Mouse (Mus musculus): ENCODE measurements around the gene Arpp21. TPM values are rescaled to one million over a fixed set of nuclear protein-coding genes. Genes with fewer than 3 reads are reported as not detected.

The Arpp21 gene
- polyA plus RNA-seq (2016; fragmentation: Nextera tagmentation; extraction: Ambion mirVana), result 2.0 and 2.5 TPM in 2 replicates

GRCm38 (mm10) chr9:112235696-112236397, at the start of gene Arpp21:
Gene Arpp21, minus strand, starts transcription at chr9:112235938.
- peak within 1 kb of the TSS; percentile 85 for H3K27ac ChIP-seq
- peaks cover 63% of the 10 kb centered on the region for H3K27me3 ChIP-seq (ENCODE audit: insufficient read depth, poor library complexity, severe bottlenecking)
- H3K4me3 ChIP-seq, result peak within 1 kb of the TSS; percentile 71
- no peaks in the 10 kb centered on the region for H3K9me3 ChIP-seq
- WGBS, result 18% methylated on average over 16 of the region's 16 CpGs
- H3K4me1 ChIP-seq (replicated peaks), result peaks cover 20% of the 10 kb centered on the region
- no peak for DNase-seq (ENCODE audit: low spot score)
- no peaks in the 10 kb centered on the region for H3K36me3 ChIP-seq

- Histone ChIP-seq H3K27me3 (ENCODE audit: insufficient read depth, poor library complexity, severe bottlenecking) (no peaks in the 10 kb centered on the region), H3K4me1 (replicated peaks) (no peaks in the 10 kb centered on the region), H3K4me3 (no peak overlapping the region), H3K9me3 (no peaks in the 10 kb centered on the region), H3K27ac (no peak overlapping the region), H3K36me3 (no peaks in the 10 kb centered on the region)
- WGBS, result 85% methylated on average over 8 of the region's 8 CpGs
- no peak for DNase-seq (ENCODE audit: low spot score)
Measured at GRCm38 (mm10) chr9:112272426-112272969, 36.8 kb upstream of the Arpp21 start.

- H3K4me1 ChIP-seq (replicated peaks), result no peaks in the 10 kb centered on the region
- no peaks in the 10 kb centered on the region for H3K36me3 ChIP-seq
- H3K27ac ChIP-seq, result no peak overlapping the region
- H3K4me3 ChIP-seq, result no peak overlapping the region
- WGBS, result 79% methylated on average over 4 of the region's 4 CpGs
- no peaks in the 10 kb centered on the region for H3K27me3 ChIP-seq (ENCODE audit: insufficient read depth, poor library complexity, severe bottlenecking)
- DNase-seq (ENCODE audit: low spot score), result no peak
- no peaks in the 10 kb centered on the region for H3K9me3 ChIP-seq
Measured at GRCm38 (mm10) chr9:112264982-112265641, 29.4 kb upstream of the Arpp21 start.

GRCm38 (mm10) chr9:112261986-112262901, 26.5 kb upstream of the Arpp21 start:
- H3K36me3 ChIP-seq, result no peaks in the 10 kb centered on the region
- no peak overlapping the region for H3K4me3 ChIP-seq
- no peaks in the 10 kb centered on the region for H3K4me1 ChIP-seq (replicated peaks)
- H3K27ac ChIP-seq, result no peak overlapping the region
- no peak for DNase-seq (ENCODE audit: low spot score)
- H3K9me3 ChIP-seq, result no peaks in the 10 kb centered on the region
- no peaks in the 10 kb centered on the region for H3K27me3 ChIP-seq (ENCODE audit: insufficient read depth, poor library complexity, severe bottlenecking)
- 89% methylated on average over 16 of the region's 16 CpGs for WGBS

GRCm38 (mm10) chr9:112261556-112261955, 25.8 kb upstream of the Arpp21 start:
- Histone ChIP-seq H3K27me3 (ENCODE audit: insufficient read depth, poor library complexity, severe bottlenecking) (no peaks in the 10 kb centered on the region), H3K4me3 (no peak overlapping the region), H3K27ac (no peak overlapping the region), H3K4me1 (replicated peaks) (no peaks in the 10 kb centered on the region), H3K9me3 (no peaks in the 10 kb centered on the region), H3K36me3 (no peaks in the 10 kb centered on the region)
- WGBS, result 82% methylated on average over 2 of the region's 2 CpGs
- DNase-seq (ENCODE audit: low spot score), result no peak

- H3K27ac ChIP-seq, result no peak overlapping the region
- no peaks in the 10 kb centered on the region for H3K36me3 ChIP-seq
- no peaks in the 10 kb centered on the region for H3K4me1 ChIP-seq (replicated peaks)
- WGBS, result 78% methylated on average over 2 of the region's 2 CpGs
- H3K4me3 ChIP-seq, result no peak overlapping the region
- no peak for DNase-seq (ENCODE audit: low spot score)
- no peaks in the 10 kb centered on the region for H3K27me3 ChIP-seq (ENCODE audit: insufficient read depth, poor library complexity, severe bottlenecking)
- no peaks in the 10 kb centered on the region for H3K9me3 ChIP-seq
Measured at GRCm38 (mm10) chr9:112260696-112261095, 25.0 kb upstream of the Arpp21 start.

- Histone ChIP-seq H3K36me3 (no peaks in the 10 kb centered on the region), H3K4me1 (replicated peaks) (no peaks in the 10 kb centered on the region), H3K9me3 (no peaks in the 10 kb centered on the region), H3K27me3 (ENCODE audit: insufficient read depth, poor library complexity, severe bottlenecking) (no peaks in the 10 kb centered on the region), H3K4me3 (no peak overlapping the region), H3K27ac (no peak overlapping the region)
- no peak for DNase-seq (ENCODE audit: low spot score)
- 83% methylated on average over 1 of the region's 1 CpGs for WGBS
Measured at GRCm38 (mm10) chr9:112258560-112258959, 22.8 kb upstream of the Arpp21 start.

GRCm38 (mm10) chr9:112255971-112256370, 20.2 kb upstream of the Arpp21 start:
- Histone ChIP-seq H3K27ac (no peak overlapping the region), H3K4me1 (replicated peaks) (no peaks in the 10 kb centered on the region), H3K4me3 (no peak overlapping the region), H3K36me3 (no peaks in the 10 kb centered on the region), H3K9me3 (no peaks in the 10 kb centered on the region), H3K27me3 (ENCODE audit: insufficient read depth, poor library complexity, severe bottlenecking) (no peaks in the 10 kb centered on the region)
- DNase-seq (ENCODE audit: low spot score), result no peak
- WGBS, result 79% methylated on average over 2 of the region's 2 CpGs

- no peak for DNase-seq (ENCODE audit: low spot score)
- 85% methylated on average over 1 of the region's 1 CpGs for WGBS
Measured at GRCm38 (mm10) chr9:112253730-112254129, 18.0 kb upstream of the Arpp21 start.

GRCm38 (mm10) chr9:112251857-112252256, 16.1 kb upstream of the Arpp21 start:
- H3K27me3 ChIP-seq (ENCODE audit: insufficient read depth, poor library complexity, severe bottlenecking), result no peaks in the 10 kb centered on the region
- no peak for DNase-seq (ENCODE audit: low spot score)
- no peaks in the 10 kb centered on the region for H3K4me1 ChIP-seq (replicated peaks)
- H3K27ac ChIP-seq, result no peak overlapping the region
- H3K36me3 ChIP-seq, result no peaks in the 10 kb centered on the region
- no peaks in the 10 kb centered on the region for H3K9me3 ChIP-seq
- 82% methylated on average over 3 of the region's 3 CpGs for WGBS
- H3K4me3 ChIP-seq, result no peak overlapping the region

More at GRCm38 (mm10) chr9:112253730-112254129, 18.0 kb upstream of the Arpp21 start:
- Histone ChIP-seq H3K36me3 (no peaks in the 10 kb centered on the region), H3K27me3 (ENCODE audit: insufficient read depth, poor library complexity, severe bottlenecking) (no peaks in the 10 kb centered on the region), H3K4me3 (no peak overlapping the region), H3K4me1 (replicated peaks) (no peaks in the 10 kb centered on the region), H3K9me3 (no peaks in the 10 kb centered on the region), H3K27ac (no peak overlapping the region)

GRCm38 (mm10) chr9:112251339-112251738, 15.6 kb upstream of the Arpp21 start:
- Histone ChIP-seq H3K4me1 (replicated peaks) (no peaks in the 10 kb centered on the region), H3K9me3 (no peaks in the 10 kb centered on the region), H3K27ac (no peak overlapping the region), H3K4me3 (no peak overlapping the region), H3K27me3 (ENCODE audit: insufficient read depth, poor library complexity, severe bottlenecking) (no peaks in the 10 kb centered on the region), H3K36me3 (no peaks in the 10 kb centered on the region)
- WGBS, result 89% methylated on average over 5 of the region's 5 CpGs
- DNase-seq (ENCODE audit: low spot score), result no peak

GRCm38 (mm10) chr9:112249753-112250152, 14.0 kb upstream of the Arpp21 start:
- H3K36me3 ChIP-seq, result no peaks in the 10 kb centered on the region
- H3K4me1 ChIP-seq (replicated peaks), result no peaks in the 10 kb centered on the region
- H3K4me3 ChIP-seq, result no peak overlapping the region
- no peaks in the 10 kb centered on the region for H3K9me3 ChIP-seq
- WGBS, result 87% methylated on average over 4 of the region's 4 CpGs
- no peak for DNase-seq (ENCODE audit: low spot score)
- no peak overlapping the region for H3K27ac ChIP-seq
- H3K27me3 ChIP-seq (ENCODE audit: insufficient read depth, poor library complexity, severe bottlenecking), result no peaks in the 10 kb centered on the region
